Comparison of ENCODE assay signal across 8 mouse cellular contexts in the genomic region with DNA sequence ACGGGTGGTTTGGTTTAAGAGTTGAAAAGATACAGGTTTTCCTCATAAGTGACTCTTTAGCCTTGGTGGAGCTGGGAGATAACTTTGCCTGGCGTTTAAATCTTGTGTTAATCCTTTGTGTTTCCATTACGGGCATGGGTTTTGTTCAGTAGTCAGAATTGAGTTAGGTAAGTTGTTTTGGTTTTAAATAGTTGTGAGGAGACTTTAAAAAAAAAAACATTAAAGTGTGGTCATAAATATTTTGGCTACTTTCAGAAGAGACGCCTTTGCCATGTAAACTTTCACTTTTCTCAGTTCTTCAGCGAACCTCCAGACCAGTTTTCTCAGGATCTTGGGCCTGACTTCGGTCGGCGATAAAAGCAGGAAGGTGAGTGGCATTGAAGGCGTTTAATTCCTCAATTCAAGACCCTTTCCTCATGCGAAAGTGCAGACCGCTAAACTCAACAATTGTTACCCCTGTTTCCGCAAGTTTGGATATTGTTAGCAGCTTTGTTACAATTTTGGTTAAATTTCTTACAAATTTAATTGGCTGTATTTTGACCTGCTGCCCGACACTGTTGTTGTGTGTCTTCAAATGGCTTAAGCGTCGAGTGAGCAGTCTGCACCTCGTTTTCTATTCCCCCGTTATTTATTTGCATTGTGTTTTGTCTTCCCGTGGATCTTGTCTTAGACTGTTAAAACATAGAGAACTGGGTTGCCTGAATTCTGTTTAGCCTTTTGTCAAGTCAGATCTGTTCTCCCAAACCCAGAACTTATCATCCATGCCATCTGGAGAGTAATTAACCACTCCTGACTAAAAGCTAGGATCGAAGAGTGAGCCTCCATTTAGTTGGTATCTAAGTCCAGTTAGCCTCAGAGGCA. TPM values are rescaled to one million over a fixed set of nuclear protein-coding genes. Genes with fewer than 3 reads are reported as not detected.
DNase-seq lines count a peak whose midpoint lies in the region; ATAC-seq and TF ChIP-seq lines count a peak whose summit lies in the region.

No protein-coding gene starts in this region.

- peak overlapping the region; percentile 87 for H3K4me2 ChIP-seq in heart, postnatal 0 days (ENCODE audit: low read depth, low read length)

- DNase-seq in layer of hippocampus, adult 2 months (ENCODE audit: low spot score in 2 of 2): no peak
- DNase-seq in layer of hippocampus, adult 11-12 months (ENCODE audit: low spot score): no peak
- no peak for DNase-seq in heart, postnatal 0 days (ENCODE audit: low spot score)
- DNase-seq in lung, postnatal 36 days: peak; percentile 18
- no peak for DNase-seq in left cerebral cortex, postnatal 25 days (ENCODE audit: low spot score in 2 of 2)
- no peak for DNase-seq in right cerebral cortex, postnatal 14 days

- no peak for TF ChIP-seq EP300 in heart, postnatal 0 days (IDR thresholded peaks at IDR 0.05; ENCODE audit: low read depth)

- no peak for ATAC-seq in heart, postnatal 0 days (ENCODE audit: insufficient read depth, low read depth)
- no peak for ATAC-seq in cerebellum, adult (ENCODE audit: insufficient number of reproducible peaks, low FRiP score, low TSS enrichment)

- H3K4me3 ChIP-seq in layer of hippocampus, adult 2 months: peak overlapping the region; percentile 99
- peak overlapping the region; percentile 92 for H3K4me3 ChIP-seq in bone marrow, adult 2 months (replicated peaks; ENCODE audit: control insufficient read depth, low read depth, low read length)
- peak overlapping the region; percentile 99 for H3K4me3 ChIP-seq in heart, postnatal 0 days (ENCODE audit: low read depth, low read length)

- H3K36me3 ChIP-seq in heart, postnatal 0 days (replicated peaks; ENCODE audit: control insufficient read depth, insufficient read depth, low read length): peaks cover 42% of the 10 kb centered on the region

- H3K9me3 ChIP-seq in heart, postnatal 0 days (replicated peaks; ENCODE audit: control insufficient read depth, low read length): no peaks in the 10 kb centered on the region

- WGBS in bone marrow, adult 2 months: 3% methylated on average over 19 of the region's 19 CpGs
- 11% methylated on average over 19 of the region's 19 CpGs for WGBS in heart, postnatal 0 days

- intact Hi-C loops in left cerebral cortex, postnatal 25 days (cut with DNase I): loop anchor here (2.0 kb wide), 2 partner anchors 22 to 162 kb away; a partner anchor contains a TSS

- no peak for TF ChIP-seq POLR2A in bone marrow, adult 2 months (IDR thresholded peaks at IDR 0.05; ENCODE audit: borderline replicate concordance, control insufficient read depth, low read depth, low read length)

- H3K27me3 ChIP-seq in heart, postnatal 0 days (ENCODE audit: control insufficient read depth, insufficient read depth, low read length): no peaks in the 10 kb centered on the region

- no peaks in the 10 kb centered on the region for H3K4me1 ChIP-seq in bone marrow, adult 2 months (ENCODE audit: control insufficient read depth, insufficient read depth, low read length)
- H3K4me1 ChIP-seq in heart, postnatal 0 days (ENCODE audit: control insufficient read depth, insufficient read depth): peaks cover 18% of the 10 kb centered on the region

- TF ChIP-seq CTCF in layer of hippocampus, adult 2 months (conservative IDR thresholded peaks at IDR 0.05): no peak
- no peak for TF ChIP-seq CTCF in bone marrow, adult 2 months (IDR thresholded peaks at IDR 0.05; ENCODE audit: control insufficient read depth, insufficient read depth, low read length)
- TF ChIP-seq CTCF in heart, postnatal 0 days (IDR thresholded peaks at IDR 0.05; ENCODE audit: low read depth): no peak

- peak overlapping the region; percentile 97 for H3K27ac ChIP-seq in layer of hippocampus, adult 2 months
- peak overlapping the region; percentile 92; the same call in 1 of the 2 replicates for H3K27ac ChIP-seq in bone marrow, adult 2 months (ENCODE audit: control insufficient read depth, insufficient read depth, low read depth, low read length, poor library complexity)
- H3K27ac ChIP-seq in heart, postnatal 0 days (ENCODE audit: low read depth): peak overlapping the region; percentile 99

- peak overlapping the region; percentile 100 for H3K9ac ChIP-seq in heart, postnatal 0 days (replicated peaks; ENCODE audit: low read depth, low read length)

RNA-seq across cellular contexts. Expression of a gene that starts 1.3 kb away (rescaled TPM):
- total RNA-seq in layer of hippocampus, adult 2 months (2021): 100 to 1,000 TPM; 114 to 116 TPM
- 56.2 and 72.7 TPM in 2 replicates for polyA plus RNA-seq in bone marrow, adult 2 months (2011; ENCODE audit: insufficient read depth, insufficient read length, low replicate concordance, missing spikeins)
- total RNA-seq in heart, postnatal 0 days (2014; rRNA removed; ENCODE audit: low replicate concordance): 119 and 129 TPM in 2 replicates
- 116 and 119 TPM in 2 replicates for polyA plus RNA-seq in heart, postnatal 0 days (2015; fragmentation: Nextera tagmentation; extraction: Ambion mirVana)
- total RNA-seq in left cerebral cortex, postnatal 25 days (2021): 100 to 1,000 TPM; 105 to 108 TPM

RNA-seq across cellular contexts. Expression of a gene that starts 22.6 kb away (rescaled TPM):
- 10 to 100 TPM; 84.9 to 88.3 TPM for total RNA-seq in layer of hippocampus, adult 2 months (2021)
- polyA plus RNA-seq in bone marrow, adult 2 months (2011; ENCODE audit: insufficient read depth, insufficient read length, low replicate concordance, missing spikeins): 32.8 TPM in 2 replicates
- total RNA-seq in heart, postnatal 0 days (2014; rRNA removed; ENCODE audit: low replicate concordance): 157 and 250 TPM in 2 replicates
- 155 and 161 TPM in 2 replicates for polyA plus RNA-seq in heart, postnatal 0 days (2015; fragmentation: Nextera tagmentation; extraction: Ambion mirVana)
- total RNA-seq in left cerebral cortex, postnatal 25 days (2021): 10 to 100 TPM; 95.2 to 97.2 TPM

RNA-seq across cellular contexts. Expression of a gene that starts 57.4 kb away (rescaled TPM):
- 100 to 1,000 TPM; 421 to 428 TPM for total RNA-seq in layer of hippocampus, adult 2 months (2021)
- 12.7 and 28.0 TPM in 2 replicates for polyA plus RNA-seq in bone marrow, adult 2 months (2011; ENCODE audit: insufficient read depth, insufficient read length, low replicate concordance, missing spikeins)
- total RNA-seq in heart, postnatal 0 days (2014; rRNA removed; ENCODE audit: low replicate concordance): 78.3 and 105 TPM in 2 replicates
- polyA plus RNA-seq in heart, postnatal 0 days (2015; fragmentation: Nextera tagmentation; extraction: Ambion mirVana): 99.2 and 99.3 TPM in 2 replicates
- total RNA-seq in left cerebral cortex, postnatal 25 days (2021): 100 to 1,000 TPM; 411 to 429 TPM
